Mouse (Mus musculus): Measurements from ENCODE around the gene Sugp1.

Sugp1 gene

GRCm38 (mm10) chr8:70112401-70113016 is 69.9 kb downstream of the Sugp1 start:
- no peak for DNase-seq (ENCODE audit: low spot score)

GRCm38 (mm10) chr8:70114488-70114887 is 71.9 kb downstream of the Sugp1 start:
- DNase-seq (ENCODE audit: low spot score), result no peak

GRCm38 (mm10) chr8:70114892-70115291 is 72.3 kb downstream of the Sugp1 start:
- DNase-seq (ENCODE audit: low spot score), result no peak

- no peak for DNase-seq (ENCODE audit: low spot score)
These were observed 75.0 kb downstream of the Sugp1 start for GRCm38 (mm10) chr8:70117611-70118010.

- DNase-seq (ENCODE audit: low spot score), result no peak
These were observed 76.4 kb downstream of the Sugp1 start for GRCm38 (mm10) chr8:70118726-70119700.

- peak; percentile 18 for DNase-seq (ENCODE audit: low spot score)
These were observed 78.1 kb downstream of the Sugp1 start, which contains the start of gene Ncan for GRCm38 (mm10) chr8:70120667-70121066. Gene Ncan (minus strand): TSS chr8:70120873.
